Mouse (Mus musculus) MEL (cell line): ENCODE measurements at regions not wholly inside any gene's neighbourhood (a gene's known extent, or its start where the extent isn't known, plus 50 kb on each side); places are given as distances from the start of the nearest gene placed in this dataset.
A peak's percentile ranks its signal among the peaks of the same experiment; 100 is the strongest.

Source experiments
- DNase-seq: peaks from one replicate; pipeline ENCODE4 v3.0.0; 2011; ENCODE audit warnings: low read depth, low spot score
- H3K27ac ChIP-seq: 2 replicates; pipeline ENCODE4 v1.5.1; 2012; ENCODE audit warnings: low read depth, mild to moderate bottlenecking, control low read depth, low read length, moderate library complexity; ENCODE audit not compliant: control insufficient read depth
- H3K27me3 ChIP-seq, 2 experiments: fragments of 150-350 bp in 1 of 2; sonication (generic) in 1 of 2; 2 replicates each; pipeline ENCODE4 v1.6.1; 2012; ENCODE audit warnings: low read length in 2 of 2, mild to moderate bottlenecking in 2 of 2, improper control_type of control experiment in 1 of 2, moderate library complexity in 1 of 2; ENCODE audit not compliant: insufficient read depth in 2 of 2, control insufficient read depth in 1 of 2
- H3K36me3 ChIP-seq, 2 experiments: 2 replicates each; pipeline ENCODE4 v1.6.1; 2012 to 2014; ENCODE audit warnings: low read length in 2 of 2, improper control_type of control experiment in 1 of 2, inconsistent platforms in 1 of 2, mild to moderate bottlenecking in 1 of 2; ENCODE audit not compliant: insufficient read depth in 2 of 2, control insufficient read depth in 1 of 2
- H3K4me1 ChIP-seq, 2 experiments: fragments of 150-350 bp in 1 of 2; sonication (generic) in 1 of 2; 2 replicates each; pipeline ENCODE4 v1.6.1; 2012; ENCODE audit warnings: low read length in 2 of 2, improper control_type of control experiment in 1 of 2, mild to moderate bottlenecking in 1 of 2; ENCODE audit not compliant: insufficient read depth in 2 of 2, control insufficient read depth in 1 of 2
- H3K4me3 ChIP-seq, 2 experiments: fragments of 150-350 bp in 1 of 2; sonication (generic) in 1 of 2; 2 replicates each; pipeline ENCODE4 v1.5.1; 2012; ENCODE audit warnings: low read depth in 2 of 2, low read length in 2 of 2, mild to moderate bottlenecking in 2 of 2, moderate library complexity in 2 of 2, control low read depth in 1 of 2, improper control_type of control experiment in 1 of 2; ENCODE audit not compliant: control insufficient read depth in 1 of 2, insufficient read depth in 1 of 2
- H3K79me2 ChIP-seq: 2 replicates; pipeline ENCODE4 v1.6.1; 2012; ENCODE audit warnings: mild to moderate bottlenecking, low read length, moderate library complexity; ENCODE audit not compliant: control insufficient read depth, poor library complexity, insufficient read depth
- H3K9ac ChIP-seq: 2 replicates; pipeline ENCODE4 v1.6.1; 2012; ENCODE audit warnings: low read depth, mild to moderate bottlenecking, control low read depth, low read length, moderate library complexity; ENCODE audit not compliant: control insufficient read depth, poor library complexity, severe bottlenecking
- H3K9me3 ChIP-seq: fragments of 150-350 bp; sonication (generic); replicated peaks from 2 replicates; pipeline ENCODE4 v1.6.1; 2012; ENCODE audit warnings: mild to moderate bottlenecking, low read length, improper control_type of control experiment, moderate library complexity; ENCODE audit not compliant: insufficient read depth
- BHLHE40 ChIP-seq: IDR thresholded peaks from 2 replicates; pipeline ENCODE4 v1.6.1; 2012; ENCODE audit warnings: low read depth, mild to moderate bottlenecking, inconsistent platforms, low read length, improper control_type of control experiment, borderline replicate concordance
- CHD1 ChIP-seq: IDR thresholded peaks from 2 replicates; pipeline ENCODE4 v1.6.1; 2012; ENCODE audit warnings: low read depth, mild to moderate bottlenecking, inconsistent platforms, low read length, improper control_type of control experiment
- CHD2 ChIP-seq: IDR thresholded peaks from 2 replicates; pipeline ENCODE4 v1.6.1; 2011; ENCODE audit warnings: low read length, improper control_type of control experiment
- CTCF ChIP-seq, 3 experiments: IDR thresholded peaks in 2 of 3; conservative IDR thresholded peaks in 1 of 3; 2 replicates each; pipeline ENCODE4 v1.5.1; 2011 to 2012; ENCODE audit warnings: low read length in 3 of 3, low read depth in 2 of 3, mild to moderate bottlenecking in 2 of 3, improper control_type of control experiment in 1 of 3, inconsistent platforms in 1 of 3, mixed read lengths in 1 of 3, moderate library complexity in 1 of 3; ENCODE audit not compliant: control insufficient read depth in 1 of 3, insufficient read depth in 1 of 3, poor library complexity in 1 of 3, severe bottlenecking in 1 of 3
- E2F4 ChIP-seq: IDR thresholded peaks from 2 replicates; pipeline ENCODE4 v1.6.1; 2011; ENCODE audit warnings: low read depth, low read length, improper control_type of control experiment, borderline replicate concordance
- EP300 ChIP-seq, 2 experiments: IDR thresholded peaks; 2 replicates each; pipeline ENCODE4 v1.6.1; 2011; ENCODE audit warnings: improper control_type of control experiment in 2 of 2, low read length in 2 of 2, low read depth in 1 of 2, mild to moderate bottlenecking in 1 of 2
- ETS1 ChIP-seq: IDR thresholded peaks from 2 replicates; pipeline ENCODE4 v1.6.1; 2012; ENCODE audit warnings: low read depth, mild to moderate bottlenecking, inconsistent platforms, low read length, improper control_type of control experiment, moderate library complexity
- GABPA ChIP-seq: IDR thresholded peaks from 2 replicates; pipeline ENCODE4 v1.6.1; 2012; ENCODE audit warnings: low read depth, mild to moderate bottlenecking, inconsistent platforms, low read length, improper control_type of control experiment, moderate library complexity
- GATA1 ChIP-seq: IDR thresholded peaks from 2 replicates; pipeline ENCODE4 v1.6.1; 2011; ENCODE audit warnings: low read depth, low read length, improper control_type of control experiment
- HCFC1 ChIP-seq: IDR thresholded peaks from 2 replicates; pipeline ENCODE4 v1.6.1; 2012; ENCODE audit warnings: low read depth, mild to moderate bottlenecking, inconsistent platforms, low read length, improper control_type of control experiment, moderate library complexity
- KAT2A ChIP-seq: conservative IDR thresholded peaks from 2 replicates; pipeline ENCODE4 v1.6.1; 2012; ENCODE audit warnings: low read depth, low read length, improper control_type of control experiment, inconsistent platforms
- MAFK ChIP-seq: IDR thresholded peaks from 2 replicates; pipeline ENCODE4 v1.6.1; 2011; ENCODE audit warnings: low read depth, mild to moderate bottlenecking, low read length, improper control_type of control experiment, borderline replicate concordance
- MAX ChIP-seq: IDR thresholded peaks from 2 replicates; pipeline ENCODE4 v1.6.1; 2011; ENCODE audit warnings: low read length, improper control_type of control experiment
- MAZ ChIP-seq: IDR thresholded peaks from 2 replicates; pipeline ENCODE4 v1.6.1; 2012; ENCODE audit warnings: low read depth, mild to moderate bottlenecking, inconsistent platforms, low read length, improper control_type of control experiment
- MXI1 ChIP-seq: IDR thresholded peaks from 2 replicates; pipeline ENCODE4 v1.6.1; 2011; ENCODE audit warnings: mild to moderate bottlenecking, low read depth, low read length, improper control_type of control experiment
- MYB ChIP-seq: IDR thresholded peaks from 2 replicates; pipeline ENCODE4 v1.6.1; 2011; ENCODE audit warnings: mild to moderate bottlenecking, low read depth, low read length, improper control_type of control experiment
- MYC ChIP-seq: IDR thresholded peaks from 2 replicates; pipeline ENCODE4 v1.6.1; 2011; ENCODE audit warnings: low read depth, mild to moderate bottlenecking, low read length, improper control_type of control experiment, moderate library complexity
- NELFE ChIP-seq: IDR thresholded peaks from 2 replicates; pipeline ENCODE4 v1.6.1; 2011; ENCODE audit warnings: low read depth, low read length, improper control_type of control experiment
- POLR2A ChIP-seq, 2 experiments: IDR thresholded peaks; 2 replicates each; pipeline ENCODE4 v1.6.1; 2011 to 2012; ENCODE audit warnings: low read length in 2 of 2, mild to moderate bottlenecking in 2 of 2, control low read depth in 1 of 2, improper control_type of control experiment in 1 of 2, low read depth in 1 of 2, moderate library complexity in 1 of 2; ENCODE audit not compliant: control insufficient read depth in 1 of 2, insufficient read depth in 1 of 2, poor library complexity in 1 of 2
- POLR2AphosphoS5 ChIP-seq: IDR thresholded peaks from 2 replicates; pipeline ENCODE4 v1.6.1; 2012; ENCODE audit warnings: low read depth, borderline replicate concordance, mild to moderate bottlenecking, inconsistent platforms, low read length, moderate library complexity, mixed read lengths
- RAD21 ChIP-seq: IDR thresholded peaks from 2 replicates; pipeline ENCODE4 v1.6.1; 2011; ENCODE audit warnings: mild to moderate bottlenecking, low read depth, low read length, improper control_type of control experiment
- RCOR1 ChIP-seq: IDR thresholded peaks from 2 replicates; pipeline ENCODE4 v1.6.1; 2012; ENCODE audit warnings: low read depth, mild to moderate bottlenecking, inconsistent platforms, low read length, improper control_type of control experiment
- SIN3A ChIP-seq: IDR thresholded peaks from 2 replicates; pipeline ENCODE4 v1.6.1; 2012; ENCODE audit warnings: low read length, improper control_type of control experiment, inconsistent platforms
- TAL1 ChIP-seq: IDR thresholded peaks from 2 replicates; pipeline ENCODE4 v1.6.1; 2012; ENCODE audit warnings: mild to moderate bottlenecking, inconsistent platforms, low read length, moderate library complexity, mixed read lengths
- TBP ChIP-seq: IDR thresholded peaks from 2 replicates; pipeline ENCODE4 v1.8.0; 2011; ENCODE audit warnings: low read depth, low read length, improper control_type of control experiment
- TCF12 ChIP-seq: IDR thresholded peaks from 2 replicates; pipeline ENCODE4 v1.6.1; 2014; ENCODE audit warnings: low read depth, mild to moderate bottlenecking, inconsistent platforms, low read length, improper control_type of control experiment, moderate library complexity
- UBTF ChIP-seq: IDR thresholded peaks from 2 replicates; pipeline ENCODE4 v1.6.1; 2012; ENCODE audit warnings: low read depth, mild to moderate bottlenecking, inconsistent platforms, low read length, improper control_type of control experiment, moderate library complexity, borderline replicate concordance; ENCODE audit not compliant: insufficient read depth
- USF1 ChIP-seq: IDR thresholded peaks from 2 replicates; pipeline ENCODE4 v1.6.1; 2014; ENCODE audit warnings: low read depth, mild to moderate bottlenecking, inconsistent platforms, low read length, improper control_type of control experiment, moderate library complexity
- USF2 ChIP-seq, 2 experiments: IDR thresholded peaks; 2 replicates each; pipeline ENCODE4 v1.6.1; 2011 to 2012; ENCODE audit warnings: improper control_type of control experiment in 2 of 2, low read length in 2 of 2, borderline replicate concordance in 1 of 2, inconsistent platforms in 1 of 2, low read depth in 1 of 2, mild to moderate bottlenecking in 1 of 2; ENCODE audit not compliant: insufficient read depth in 1 of 2
- ZMIZ1 ChIP-seq: IDR thresholded peaks from 2 replicates; pipeline ENCODE4 v1.6.1; 2012; ENCODE audit warnings: low read depth, mild to moderate bottlenecking, inconsistent platforms, low read length, improper control_type of control experiment, moderate library complexity
- ZNF384 ChIP-seq: IDR thresholded peaks from 2 replicates; pipeline ENCODE4 v1.6.1; 2012; ENCODE audit warnings: low read depth, mild to moderate bottlenecking, inconsistent platforms, low read length, improper control_type of control experiment

GRCm38 (mm10) chr14:54101775-54102174 is 152.1 kb downstream of the Dad1 start:
- DNase-seq, result no peak
- Histone ChIP-seq H3K36me3 (peaks cover 0 to 5% of the 10 kb centered on the region in 2 experiments; a peak in 2 of 4 replicates), H3K4me3 (no peak overlapping the region), H3K4me1 (peaks cover 0 to 11% of the 10 kb centered on the region in 2 experiments; a peak in 1 of 4 replicates), H3K79me2 (no peaks in the 10 kb centered on the region), H3K27ac (no peak overlapping the region), H3K27me3 (peaks cover 8 to 15% of the 10 kb centered on the region in 2 experiments), H3K9me3 (no peaks in the 10 kb centered on the region), H3K9ac (no peak overlapping the region)
- TF ChIP-seq UBTF, result no peak
- TF ChIP-seq ZMIZ1, result no peak
- no peak for TF ChIP-seq BHLHE40
- TF ChIP-seq MXI1, result no peak
- no peak for TF ChIP-seq ZNF384
- TF ChIP-seq ETS1, result no peak
- no peak for TF ChIP-seq CTCF (IDR thresholded peaks at IDR 0.05 in 2 of 3, conservative IDR thresholded peaks at IDR 0.05 in 1 of 3; ENCODE audit: control insufficient read depth in 1 of 3, insufficient read depth in 1 of 3, low read depth in 2 of 3, low read length in 3 of 3, poor library complexity in 1 of 3, severe bottlenecking in 1 of 3)
- no peak for TF ChIP-seq E2F4
- no peak for TF ChIP-seq TAL1
- TF ChIP-seq POLR2A (IDR thresholded peaks at IDR 0.05; ENCODE audit: control insufficient read depth in 1 of 2, insufficient read depth in 1 of 2, low read depth in 1 of 2, low read length in 2 of 2, poor library complexity in 1 of 2), result no peak
- TF ChIP-seq MYB, result no peak
- no peak for TF ChIP-seq SIN3A
- no peak for TF ChIP-seq TBP
- TF ChIP-seq MAZ, result no peak
- no peak for TF ChIP-seq NELFE
- TF ChIP-seq MAFK, result no peak
- TF ChIP-seq USF2 (IDR thresholded peaks at IDR 0.05; ENCODE audit: borderline replicate concordance in 1 of 2, insufficient read depth in 1 of 2, low read depth in 1 of 2, low read length in 2 of 2), result no peak
- no peak for TF ChIP-seq TCF12
- TF ChIP-seq CHD1, result no peak

- Histone ChIP-seq H3K4me1 (peaks cover 0 to 11% of the 10 kb centered on the region in 2 experiments; a peak in 1 of 4 replicates), H3K4me3 (no peak overlapping the region), H3K27me3 (peaks cover 10 to 21% of the 10 kb centered on the region in 2 experiments), H3K79me2 (no peaks in the 10 kb centered on the region), H3K9me3 (no peaks in the 10 kb centered on the region), H3K27ac (no peak overlapping the region), H3K36me3 (peaks cover 0 to 5% of the 10 kb centered on the region in 2 experiments; a peak in 2 of 4 replicates), H3K9ac (no peak overlapping the region)
- DNase-seq, result peak; percentile 27
- TF ChIP-seq USF1, result no peak
- 0 out of 2 replicates have a peak, but pooled peaks have one; percentile 15 for TF ChIP-seq TAL1
- no peak for TF ChIP-seq GATA1
- TF ChIP-seq POLR2A (IDR thresholded peaks at IDR 0.05; ENCODE audit: control insufficient read depth in 1 of 2, insufficient read depth in 1 of 2, low read depth in 1 of 2, low read length in 2 of 2, poor library complexity in 1 of 2), result no peak
- no peak for TF ChIP-seq MAX
- no peak for TF ChIP-seq ZMIZ1
- no peak for TF ChIP-seq MAZ
- no peak for TF ChIP-seq KAT2A
- no peak for TF ChIP-seq MYC
- TF ChIP-seq ZNF384, result peak; percentile 71
- no peak for TF ChIP-seq BHLHE40
- TF ChIP-seq CTCF (IDR thresholded peaks at IDR 0.05 in 2 of 3, conservative IDR thresholded peaks at IDR 0.05 in 1 of 3; ENCODE audit: control insufficient read depth in 1 of 3, insufficient read depth in 1 of 3, low read depth in 2 of 3, low read length in 3 of 3, poor library complexity in 1 of 3, severe bottlenecking in 1 of 3), result no peak
- no peak for TF ChIP-seq RAD21
- TF ChIP-seq CHD2, result no peak
- no peak for TF ChIP-seq POLR2AphosphoS5
- TF ChIP-seq GABPA, result no peak
- TF ChIP-seq USF2 (IDR thresholded peaks at IDR 0.05; ENCODE audit: borderline replicate concordance in 1 of 2, insufficient read depth in 1 of 2, low read depth in 1 of 2, low read length in 2 of 2), result no peak
- TF ChIP-seq HCFC1, result no peak
- peak; percentile 66; the same call in 1 of the 2 replicates for TF ChIP-seq RCOR1
- peak in 1 of 2 experiments; percentile 61; a peak in 2 of 4 replicates for TF ChIP-seq EP300 (IDR thresholded peaks at IDR 0.05; ENCODE audit: low read depth in 1 of 2, low read length in 2 of 2)
Observed at GRCm38 (mm10) chr14:54099360-54099759, 154.5 kb downstream of the Dad1 start.
